Mouse (Mus musculus) frontal cortex, postnatal 25 days (tissue): ENCODE data around the gene Mta1.

ENCODE experiments used
- DNase-seq, 2 experiments: peaks; one replicate each; pipeline ENCODE4 v3.0.0; 2022; ENCODE audit warnings: low spot score in 2 of 2

Gene Mta1

DNA sequence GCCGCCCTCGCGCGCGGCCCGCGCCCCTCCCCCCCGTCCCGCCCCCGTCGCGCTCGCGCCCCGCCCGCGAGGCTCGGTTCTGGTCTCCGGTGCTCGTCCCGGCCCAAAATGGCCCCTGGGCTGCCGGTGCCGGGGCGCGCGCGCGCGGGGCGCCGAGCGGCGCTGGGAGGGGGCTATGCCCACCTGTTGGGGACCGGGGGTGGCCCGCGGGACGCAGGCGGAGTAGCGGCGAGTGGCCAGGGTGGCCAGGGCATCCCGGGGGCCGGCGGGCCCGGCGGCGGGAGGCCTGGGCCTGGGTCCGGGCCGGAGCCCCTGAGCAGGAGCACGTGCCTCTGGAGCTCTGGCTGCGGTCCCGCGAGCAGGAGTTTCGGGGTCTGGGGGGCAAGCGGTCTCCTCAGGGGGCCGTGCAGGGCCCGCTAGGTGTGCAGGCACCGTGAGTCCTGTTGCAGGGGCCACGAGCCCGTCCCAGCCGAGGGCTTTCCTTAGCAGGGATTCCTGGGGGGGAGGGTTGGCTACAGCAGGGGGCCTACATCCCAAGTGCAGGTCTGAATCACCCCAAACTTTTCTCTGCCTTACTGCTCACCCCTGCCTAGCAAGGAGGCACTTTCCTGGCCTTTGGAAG lies 563 bp downstream of the Mta1 start:
- DNase-seq: no peak

DNA sequence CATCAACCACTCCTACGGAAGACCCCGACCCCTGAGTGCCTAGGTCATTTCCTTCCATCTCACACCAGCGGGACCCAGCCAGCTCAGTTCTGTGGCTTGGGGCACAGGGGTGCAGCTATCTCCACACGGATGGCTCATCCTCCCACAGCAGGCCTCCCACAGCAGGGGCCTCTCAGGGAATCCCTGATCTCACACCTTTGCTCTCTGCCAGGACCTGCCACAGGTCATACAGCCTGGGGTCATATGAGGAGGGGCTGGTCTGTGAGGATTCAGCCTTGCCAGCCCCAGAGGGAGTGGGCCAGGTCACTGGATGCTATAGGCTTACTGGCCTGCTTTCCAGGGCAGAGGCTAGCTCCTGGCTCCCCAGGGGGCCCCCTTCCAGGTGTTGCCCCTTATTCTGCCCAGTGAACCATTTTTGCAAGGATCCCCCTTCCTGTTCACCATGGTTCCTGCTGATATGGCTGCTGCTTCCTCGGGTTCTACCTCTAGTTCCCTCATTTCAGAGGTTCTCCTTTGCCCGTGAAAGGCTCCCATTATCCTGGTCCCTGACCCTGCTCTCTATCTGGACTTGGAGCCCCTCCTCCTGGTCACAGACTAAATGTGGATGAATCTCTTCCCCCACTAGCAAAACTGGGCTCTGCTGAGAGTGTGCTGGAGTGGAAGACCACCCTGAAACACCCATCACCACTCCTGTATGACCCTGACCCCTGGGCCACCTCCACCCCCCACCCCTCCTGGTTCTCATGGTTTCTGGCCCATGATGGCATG lies 1.6 kb downstream of the Mta1 start:
- no peak for DNase-seq

DNA sequence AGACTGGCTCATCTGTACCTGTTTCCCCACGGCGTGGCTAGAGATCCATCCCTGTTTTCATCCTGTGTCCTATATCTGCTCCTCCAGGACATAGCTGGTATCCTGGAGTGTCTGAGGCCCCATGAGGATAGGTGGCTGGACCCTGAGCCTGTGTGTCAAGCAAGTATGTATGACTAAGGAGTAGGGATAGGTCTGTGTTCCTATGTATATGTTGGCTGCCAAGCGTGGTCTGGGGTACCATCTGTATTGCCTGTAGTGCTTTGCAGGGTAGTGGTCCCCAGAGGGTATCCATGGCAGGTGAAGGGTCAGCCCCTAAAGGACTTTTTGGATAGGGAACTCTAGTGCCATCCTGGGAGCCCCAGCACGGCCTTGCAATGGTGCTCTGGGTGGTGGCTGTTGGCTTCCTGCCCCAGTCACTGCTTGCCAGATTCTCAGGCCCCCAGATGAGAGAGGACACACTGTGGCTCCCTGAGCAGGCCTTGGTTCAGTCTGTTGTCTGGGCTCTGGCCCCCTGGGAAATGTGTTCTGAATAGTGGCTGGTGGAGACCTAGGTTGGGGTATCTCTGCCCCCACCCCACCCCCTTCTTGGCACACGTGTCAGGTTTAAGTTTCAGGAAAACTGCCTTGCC lies 2.5 kb downstream of the Mta1 start:
- no peak for DNase-seq

DNA sequence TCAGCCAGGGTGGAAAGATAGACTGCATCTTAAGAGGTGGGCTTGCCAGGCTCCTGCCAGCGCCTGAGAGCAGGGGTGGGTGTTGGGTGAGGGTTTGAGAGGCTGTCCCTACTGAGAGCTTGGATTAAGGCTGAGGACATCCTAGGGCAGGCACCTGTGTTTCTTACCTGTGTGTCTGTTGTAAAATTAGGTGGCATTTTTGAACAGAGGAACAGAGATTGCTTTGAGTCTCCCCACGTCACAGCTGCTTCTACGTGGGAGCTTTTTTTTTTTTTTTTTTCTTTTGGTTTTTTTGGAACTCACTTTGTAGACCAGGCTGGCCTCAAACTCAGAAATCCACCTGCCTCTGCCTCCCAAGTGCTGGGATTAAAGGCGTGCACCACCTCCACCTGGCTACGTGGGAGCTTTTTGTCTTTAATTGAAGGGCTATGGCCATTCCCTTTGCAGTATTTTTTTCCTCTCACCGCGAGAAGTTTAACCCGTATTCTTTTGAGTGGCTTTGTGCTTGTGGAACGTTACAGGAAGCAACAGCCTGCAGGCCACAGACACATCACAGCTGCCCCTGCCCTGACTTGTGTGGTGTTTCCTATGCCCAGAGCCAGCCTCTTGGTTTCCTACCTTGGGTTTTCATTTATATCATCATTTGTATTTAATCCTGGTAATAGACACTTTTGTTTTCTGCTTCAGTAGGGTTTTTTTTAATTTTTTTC lies 3.3 kb downstream of the Mta1 start:
- DNase-seq: no peak

DNA sequence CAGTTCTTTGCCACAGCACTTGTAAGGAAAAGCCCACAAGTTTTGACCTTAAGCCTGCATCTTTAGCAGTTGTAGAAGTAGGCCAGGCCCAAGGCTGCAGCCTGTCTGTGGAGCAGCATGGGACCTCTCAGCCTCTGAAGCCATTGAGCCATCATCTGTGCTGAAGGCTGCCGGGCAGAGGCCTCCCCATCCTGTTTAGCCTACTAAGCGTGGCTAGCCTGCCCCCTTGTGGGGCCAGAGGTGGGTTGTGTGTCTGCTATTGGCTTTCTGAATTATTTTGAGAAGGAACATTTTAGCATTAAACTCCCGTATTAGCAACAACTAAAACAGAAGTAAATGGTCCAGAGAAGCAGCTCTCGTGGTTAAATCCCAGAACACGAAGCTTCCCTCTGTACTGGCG lies 4.4 kb downstream of the Mta1 start:
- DNase-seq: no peak

DNA sequence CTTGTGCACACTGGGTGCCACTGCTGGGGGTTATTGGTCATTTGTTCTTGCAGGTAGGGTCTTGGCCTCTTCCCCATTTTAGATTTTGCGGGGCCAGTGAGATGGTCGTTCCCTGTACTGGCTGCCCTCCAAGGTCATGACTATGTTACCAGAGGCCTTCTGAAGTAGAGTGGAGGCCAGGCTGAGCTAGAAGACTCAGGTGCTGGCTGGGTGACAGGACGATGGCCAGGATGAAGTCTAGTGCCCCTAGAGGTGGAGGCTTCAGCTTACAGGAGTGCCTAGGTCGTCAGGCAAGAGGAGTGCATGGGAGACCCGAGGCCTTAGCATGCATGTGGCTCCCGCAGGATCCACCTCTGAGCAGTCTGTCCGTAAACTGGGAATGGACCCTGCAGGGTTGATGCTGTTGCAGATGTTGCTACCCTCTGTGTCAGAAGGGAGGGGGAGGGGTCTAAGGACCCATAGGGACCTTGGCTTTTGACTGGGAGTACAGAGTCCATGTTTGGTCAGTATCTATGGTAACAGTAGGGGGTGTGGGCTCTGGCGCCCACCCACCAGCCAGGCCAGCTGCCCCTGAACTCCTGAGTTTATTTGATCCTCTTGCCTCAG lies 5.9 kb downstream of the Mta1 start:
- no peak for DNase-seq

DNA sequence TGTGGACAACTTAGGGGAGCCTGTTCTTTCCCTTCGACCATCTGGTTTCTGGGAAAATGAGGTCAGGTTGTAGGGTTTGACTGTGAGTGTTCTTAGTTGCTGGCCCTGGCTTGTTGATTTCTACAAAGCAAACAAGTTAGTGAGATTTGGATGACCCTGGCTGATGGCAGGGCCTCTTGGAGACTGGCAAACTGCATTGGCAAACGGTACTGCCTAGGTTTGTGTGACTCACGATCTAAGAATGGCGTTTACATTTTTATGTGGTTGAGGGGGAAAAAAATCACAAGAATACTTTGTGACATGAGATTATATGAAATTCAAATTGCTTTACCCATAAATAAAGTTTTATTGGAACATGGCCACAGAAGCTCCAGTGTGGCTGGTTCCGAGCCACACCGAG lies 8.3 kb downstream of the Mta1 start:
- no peak for DNase-seq

DNA sequence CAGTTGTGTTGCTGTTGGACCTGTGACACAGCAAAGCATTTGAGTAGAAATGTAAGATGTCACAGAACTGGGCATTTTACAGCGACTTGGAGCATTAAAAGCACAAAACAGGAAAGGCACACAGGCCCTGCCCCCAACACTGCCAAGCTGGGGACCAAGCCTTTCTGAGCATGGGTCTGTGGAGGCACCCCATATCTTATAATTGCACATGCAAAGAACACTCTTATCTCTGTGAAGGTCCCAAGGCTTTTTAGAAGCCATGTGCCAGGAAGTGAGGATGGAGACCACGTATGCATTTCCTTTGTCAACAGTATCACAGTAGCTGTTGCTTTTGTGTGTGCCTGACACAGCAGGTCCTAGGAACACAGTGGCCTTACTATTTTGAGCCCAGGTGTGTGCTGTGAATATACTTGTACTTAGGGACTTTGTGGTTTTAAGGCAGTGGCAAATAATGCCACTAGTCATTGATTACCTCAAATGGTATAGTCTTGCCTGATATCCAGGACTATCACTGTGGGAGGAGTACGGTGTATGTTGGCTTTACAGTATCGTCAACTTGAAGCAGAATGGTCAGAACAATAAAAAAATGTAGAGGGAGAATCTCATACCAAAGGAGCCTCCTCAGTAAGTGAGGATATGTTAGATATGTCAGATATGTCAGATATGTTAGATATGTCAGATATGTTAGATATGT lies 9.5 kb downstream of the Mta1 start:
- DNase-seq: no peak

DNA sequence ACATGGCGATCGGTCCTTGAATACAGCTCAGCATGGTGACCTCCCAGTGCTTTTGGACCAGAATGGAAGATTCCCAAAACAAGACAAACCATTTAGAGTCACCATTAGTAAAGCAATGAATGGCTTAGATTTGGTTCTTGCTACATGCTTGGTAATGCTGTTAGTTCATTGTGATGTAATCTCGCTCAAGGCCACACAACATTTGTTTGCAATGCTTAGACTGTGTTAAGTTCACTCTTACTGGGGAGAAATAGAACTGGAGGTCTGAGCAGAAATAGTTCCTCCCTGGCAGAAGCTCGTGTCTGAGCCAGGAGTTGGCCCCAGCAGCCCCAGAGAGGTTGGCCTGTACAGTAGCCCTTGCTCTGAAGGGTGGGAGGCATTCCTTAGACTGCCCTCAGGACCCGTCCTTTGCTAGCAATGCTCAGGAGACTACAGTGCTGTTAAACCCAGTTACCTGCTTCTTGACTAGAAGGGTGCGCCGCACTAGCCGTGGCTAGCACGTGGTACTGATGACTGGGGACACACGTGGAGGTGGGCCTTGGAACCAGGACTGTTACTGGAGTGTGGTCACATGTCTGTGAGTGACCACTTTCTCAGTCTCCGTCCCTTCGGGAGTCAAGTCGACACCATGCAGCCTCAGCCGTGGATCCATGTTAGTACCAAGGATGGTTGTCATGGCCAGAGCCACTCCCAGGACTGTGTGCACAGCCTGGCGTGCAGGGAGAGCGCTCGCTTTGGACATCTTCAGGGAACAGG lies 10.6 kb downstream of the Mta1 start:
- no peak for DNase-seq

DNA sequence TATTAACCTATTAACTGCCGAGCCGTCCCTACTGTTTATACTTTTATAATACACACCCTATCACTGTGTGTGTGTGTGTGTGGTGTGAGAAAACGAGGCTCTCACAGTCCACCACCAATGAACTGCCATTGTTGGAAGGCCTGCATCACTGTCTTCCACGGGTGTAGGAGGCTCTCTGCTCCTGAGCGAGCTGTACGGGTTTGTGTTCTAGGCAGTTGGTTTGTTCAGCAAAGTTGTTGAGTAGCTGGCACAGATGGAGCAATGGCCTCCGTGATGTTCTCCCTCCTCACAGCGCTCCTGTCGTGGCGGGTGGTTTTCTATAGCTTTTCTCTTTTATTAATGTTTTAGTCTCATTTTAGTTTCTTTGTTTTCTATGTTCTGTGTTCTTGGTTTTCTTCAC lies 11.7 kb downstream of the Mta1 start:
- no peak for DNase-seq

DNA sequence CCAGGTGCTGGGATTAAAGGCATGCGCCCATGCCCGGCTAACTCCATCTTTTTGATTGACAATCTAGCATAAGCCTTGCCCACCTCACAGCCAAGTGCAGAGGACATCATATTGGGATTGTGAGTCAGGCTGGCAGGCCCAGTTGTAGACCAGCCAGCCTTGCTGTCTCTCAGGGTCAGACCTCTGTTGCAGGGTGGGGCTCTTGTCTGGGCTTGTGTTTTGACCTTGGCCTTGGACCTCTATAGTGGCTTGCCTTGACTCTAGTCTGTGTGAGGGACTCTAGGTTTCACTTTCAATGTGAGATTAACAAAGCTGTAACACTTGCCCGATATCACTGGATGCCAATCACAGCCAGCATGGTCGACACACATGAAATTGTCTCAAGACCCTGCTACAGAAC lies 16.1 kb downstream of the Mta1 start:
- no peak for DNase-seq

DNA sequence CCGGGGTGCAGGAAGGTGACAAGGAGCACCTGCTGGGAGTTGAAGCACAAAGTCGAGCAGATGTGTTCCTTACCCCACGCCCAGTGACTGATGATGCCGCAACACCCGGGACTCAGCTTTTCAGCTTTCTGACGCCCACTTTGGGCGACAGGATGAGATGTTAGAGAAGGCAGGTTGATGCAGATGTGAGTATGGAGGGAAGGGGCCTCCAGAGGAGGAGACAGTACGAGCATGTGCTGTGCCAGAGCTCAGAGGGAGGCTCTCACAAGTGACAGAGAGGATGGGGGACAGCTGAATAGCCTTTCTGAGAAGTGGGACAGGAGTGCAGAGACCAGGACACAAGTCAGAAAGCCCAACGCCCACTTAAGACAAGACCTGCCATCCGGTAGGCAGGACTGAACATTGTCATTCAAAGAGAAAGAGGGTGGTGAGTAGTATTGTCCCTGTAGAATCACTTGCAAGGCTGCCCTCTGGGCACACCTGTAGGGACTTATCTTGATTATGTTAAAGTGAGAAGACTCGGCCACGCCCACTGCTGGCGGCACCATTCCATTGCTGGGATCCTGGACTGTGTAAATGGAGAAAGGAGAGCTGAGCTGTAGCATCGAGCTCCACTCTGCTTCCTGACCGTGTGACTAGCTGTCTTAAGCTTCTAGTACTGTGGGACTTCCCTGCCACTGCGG lies 16.9 kb downstream of the Mta1 start:
- DNase-seq: no peak

DNA sequence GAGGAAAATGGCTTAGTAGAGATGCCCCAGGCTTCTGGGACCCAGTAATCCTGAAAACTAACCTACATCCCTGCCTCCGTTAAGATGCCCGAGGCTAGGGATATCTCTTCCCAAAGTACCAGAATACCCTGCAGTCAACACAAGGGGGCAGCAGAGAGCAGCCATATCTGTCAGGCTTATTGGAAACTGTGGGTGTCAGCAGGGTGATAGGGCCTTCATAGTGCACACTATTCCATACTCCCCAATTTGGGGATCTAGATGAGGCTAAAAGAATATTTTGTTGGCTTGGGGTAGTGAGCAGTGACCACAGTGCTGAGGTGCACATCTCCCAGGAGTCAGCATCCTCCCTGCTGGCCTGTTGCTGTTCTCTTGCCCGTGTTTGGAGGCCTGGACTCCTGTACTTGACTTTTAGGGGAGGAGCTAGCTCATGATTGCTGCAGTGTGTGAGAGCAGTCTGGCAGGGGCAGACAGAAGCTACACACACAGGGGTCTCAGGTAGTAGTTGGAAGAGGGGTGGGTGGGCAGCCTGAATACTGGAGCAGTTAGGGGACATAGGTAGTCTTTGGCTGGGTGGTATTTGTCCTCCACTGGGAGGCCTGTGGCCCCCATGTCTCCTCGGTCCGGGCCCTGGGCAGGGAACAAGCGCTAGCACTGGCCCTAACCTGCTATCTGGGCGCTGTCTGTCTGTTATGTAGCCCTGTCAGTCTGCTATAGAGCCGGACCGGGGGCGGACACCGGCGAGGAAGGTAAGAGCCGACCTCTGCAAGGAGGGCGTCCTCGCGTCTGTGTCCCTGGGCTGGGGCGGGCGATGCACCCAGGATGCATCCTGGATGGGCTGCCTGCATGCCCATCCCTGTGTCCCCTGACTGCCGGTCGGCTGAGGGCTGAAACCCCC lies 21.7 kb downstream of the Mta1 start:
- DNase-seq: peak; percentile 73 to 83

DNA sequence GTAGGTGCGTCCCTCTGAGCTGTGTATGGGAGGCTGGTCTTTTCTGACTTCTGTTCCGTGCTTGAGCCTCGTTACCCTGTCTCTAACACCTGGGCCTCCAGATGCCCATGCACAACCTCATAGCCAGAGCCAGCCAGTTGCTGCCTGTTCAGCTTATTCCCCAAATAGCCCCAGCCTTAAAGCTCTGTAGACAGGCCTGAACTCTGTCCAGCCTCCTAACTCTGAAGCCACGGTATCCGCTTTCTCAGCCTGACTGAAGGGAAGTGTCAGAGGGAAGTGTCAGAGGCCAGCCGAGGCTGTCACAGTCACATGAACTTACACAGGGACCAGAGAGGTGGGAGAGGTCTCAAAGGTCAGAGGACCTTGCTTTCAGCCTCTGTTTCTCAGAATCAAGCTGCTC lies 26.6 kb downstream of the Mta1 start:
- no peak for DNase-seq

DNA sequence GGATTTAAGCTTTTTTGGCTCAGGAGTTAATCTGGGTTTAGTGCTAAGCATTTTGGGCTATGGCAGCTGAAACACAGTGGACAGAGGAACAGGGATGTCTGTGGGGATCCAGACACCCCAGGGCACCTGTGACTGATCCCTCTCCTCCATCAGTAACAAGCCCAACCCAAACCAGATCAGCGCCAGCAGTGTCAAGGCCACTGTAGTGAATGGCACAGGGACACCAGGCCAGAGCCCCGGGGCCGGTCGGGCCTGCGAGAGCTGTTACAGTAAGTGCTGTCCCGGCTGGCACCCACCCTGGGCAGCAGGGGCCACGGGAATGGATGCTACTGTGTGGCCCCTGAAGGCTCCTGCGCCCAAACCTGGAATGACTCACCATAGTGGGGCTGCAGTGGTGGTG lies 32.7 kb downstream of the Mta1 start:
- DNase-seq: no peak

DNA sequence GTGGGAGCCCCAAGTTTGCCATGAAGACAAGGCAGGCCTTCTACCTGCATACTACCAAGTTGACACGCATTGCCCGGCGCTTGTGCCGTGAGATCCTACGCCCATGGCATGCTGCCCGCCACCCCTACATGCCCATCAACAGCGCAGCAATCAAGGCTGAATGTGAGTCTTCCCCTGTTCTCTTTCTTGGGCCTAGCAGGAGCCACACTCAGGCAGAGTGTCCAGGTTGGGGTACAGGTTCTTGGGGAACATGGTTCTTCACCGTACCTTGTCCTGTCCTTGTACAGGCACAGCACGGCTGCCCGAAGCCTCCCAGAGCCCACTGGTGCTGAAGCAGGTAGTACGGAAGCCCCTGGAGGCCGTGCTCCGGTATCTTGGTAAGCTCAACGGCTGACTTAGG lies 33.5 kb downstream of the Mta1 start:
- DNase-seq: no peak

DNA sequence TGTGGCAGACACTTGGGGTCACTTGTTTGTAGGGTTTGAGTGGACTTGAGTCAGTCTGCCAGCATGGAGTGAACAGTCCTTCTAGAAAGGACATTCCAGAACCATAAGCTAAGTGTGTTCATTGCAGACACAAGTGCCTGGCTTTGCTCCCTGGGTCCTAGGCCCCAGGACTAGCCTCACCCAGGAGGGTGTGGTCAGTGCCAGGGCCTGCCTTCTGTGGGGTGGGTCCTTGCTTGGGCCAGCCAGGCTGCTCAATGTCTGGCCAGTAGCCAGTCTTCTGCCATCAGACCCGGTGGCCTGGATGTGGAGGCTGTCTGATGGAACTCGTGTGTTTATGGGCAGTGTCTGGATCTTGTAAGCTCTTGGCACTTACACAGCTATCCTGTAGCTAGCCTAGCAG lies 34.5 kb downstream of the Mta1 start:
- no peak for DNase-seq

DNA sequence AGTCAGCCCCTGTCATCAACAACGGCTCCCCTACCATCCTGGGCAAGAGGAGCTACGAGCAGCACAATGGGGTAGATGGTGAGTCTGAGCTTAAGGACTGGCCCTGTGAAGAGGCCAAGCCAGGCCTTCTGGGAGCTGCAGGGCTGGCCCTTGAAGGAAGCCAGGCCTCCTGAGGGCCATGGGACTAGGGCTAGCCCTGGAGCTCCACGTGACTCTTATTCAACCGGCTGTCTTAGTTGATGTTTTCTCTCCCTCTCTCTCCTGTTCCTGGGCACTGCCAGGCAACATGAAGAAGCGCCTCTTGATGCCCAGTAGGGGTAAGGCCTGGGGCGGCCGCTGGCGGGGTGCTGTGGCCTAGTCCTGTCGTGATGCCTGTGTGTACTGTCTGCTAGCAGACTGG lies 35.2 kb downstream of the Mta1 start:
- DNase-seq: no peak

DNA sequence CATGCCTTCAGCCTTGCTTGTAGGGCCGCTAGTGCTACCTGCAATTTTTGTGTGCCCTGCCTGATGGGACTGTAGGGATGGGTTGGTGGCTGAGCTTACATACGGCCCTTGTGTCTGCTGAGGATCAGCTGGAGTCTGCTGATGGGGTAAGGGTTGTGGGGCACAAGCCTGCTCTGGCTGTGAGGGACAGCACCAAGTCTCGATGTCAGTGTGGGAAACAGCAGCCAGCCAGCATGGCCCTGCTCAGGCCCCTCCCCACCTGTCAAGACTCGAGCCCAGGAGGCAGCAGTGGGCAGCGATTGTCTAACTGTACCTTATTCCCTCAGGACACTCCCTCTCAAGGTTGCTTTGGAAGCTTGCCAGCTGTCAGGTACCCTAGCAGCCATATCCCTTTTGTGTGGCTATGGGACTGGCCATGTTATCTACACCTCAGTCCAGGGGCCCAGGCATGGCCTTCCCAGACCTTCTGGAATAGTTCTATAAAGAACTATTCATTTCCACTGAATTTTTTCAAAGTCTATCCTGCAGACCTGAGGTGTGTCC lies 35.9 kb downstream of the Mta1 start:
- no peak for DNase-seq
